Mouse (Mus musculus) lung, postnatal 4 days (tissue): ENCODE data around the gene Isl1.

Experiments
- DNase-seq, 2 experiments: peaks; one replicate each; pipeline ENCODE4 v3.0.0; 2021

The Isl1 gene

DNA sequence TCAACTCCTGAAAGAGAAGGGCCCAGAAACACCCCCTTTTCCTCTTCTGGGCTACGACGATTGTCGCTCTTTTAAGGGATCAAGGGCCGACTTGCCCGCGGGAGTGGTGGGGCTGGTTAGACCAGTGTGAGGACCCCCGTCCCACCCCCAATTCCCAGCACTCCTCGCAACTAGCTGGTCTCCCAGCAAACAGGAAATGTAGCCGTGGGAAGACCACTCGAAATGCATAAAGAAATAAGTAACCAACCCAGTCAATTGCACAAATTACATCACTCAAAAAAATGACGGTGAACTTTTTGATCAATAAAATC is 15.4 kb downstream of the Isl1 start:
- DNase-seq = no peak

DNA sequence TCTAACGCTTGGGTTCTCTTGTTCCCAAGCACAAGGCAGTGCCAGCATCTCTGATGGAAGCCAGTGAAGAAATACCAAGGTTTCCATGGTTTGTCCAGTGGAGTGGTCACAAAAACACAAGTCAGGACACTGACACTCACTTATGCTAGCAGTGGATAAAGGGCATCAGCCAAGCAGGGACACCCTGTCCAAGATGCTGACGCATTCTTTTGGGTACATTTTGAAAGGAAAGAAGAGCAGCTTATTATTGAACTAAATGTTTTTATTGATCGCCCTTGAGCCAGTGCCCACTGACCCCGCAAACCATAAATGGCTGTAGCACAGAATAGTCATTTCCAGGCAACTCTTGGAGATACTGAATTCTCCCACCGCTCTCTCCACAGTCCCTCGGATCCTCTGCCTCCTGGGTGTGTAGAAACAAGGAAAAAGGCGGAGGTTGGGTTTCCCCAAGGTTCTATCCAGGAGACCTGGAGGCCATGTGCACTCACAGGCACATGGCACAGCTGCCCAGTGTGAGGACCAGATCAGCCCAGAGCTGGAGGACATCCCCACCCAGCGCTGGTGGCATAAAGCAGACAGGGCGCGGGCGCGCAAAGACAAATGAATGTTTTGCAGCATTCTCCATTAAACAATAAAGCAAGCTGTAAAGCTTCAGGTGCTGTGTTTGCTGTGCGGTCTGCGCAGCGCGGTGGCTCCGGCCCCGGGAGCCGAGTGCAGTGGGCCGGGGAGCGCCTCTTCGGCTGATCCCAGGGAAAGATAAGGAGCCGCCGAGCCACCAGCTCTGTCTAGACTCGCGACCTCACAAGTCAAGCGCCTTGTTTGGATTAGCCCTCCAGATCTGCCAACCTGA is 16.0 kb downstream of the Isl1 start:
- no peak for DNase-seq

DNA sequence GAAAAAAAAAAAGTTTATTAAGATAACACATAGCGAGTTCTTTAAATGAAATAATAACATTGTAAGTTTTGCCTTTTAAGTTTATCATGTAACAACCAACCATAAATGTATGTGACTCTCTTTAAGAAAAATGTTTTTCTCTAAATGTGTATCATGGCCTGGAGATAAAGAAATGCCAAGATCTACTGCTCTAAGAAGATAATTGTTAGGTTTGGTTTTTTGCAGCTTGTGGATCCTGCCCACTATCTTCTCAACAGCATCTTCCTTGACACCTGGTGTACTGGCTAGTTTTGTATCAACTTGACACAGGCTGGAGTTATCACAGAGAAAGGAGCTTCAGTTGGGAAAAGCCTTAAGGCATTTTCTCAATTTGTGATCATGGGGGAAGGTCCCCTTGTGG is 19.8 kb downstream of the Isl1 start:
- no peak for DNase-seq

GRCm38 (mm10) chr13:116279207-116279772 is 30.2 kb downstream of the Isl1 start:
- DNase-seq = no peak
